Mouse (Mus musculus): ENCODE measurements at regions not wholly inside any gene's neighbourhood (a gene's known extent, or its start where the extent isn't known, plus 50 kb on each side); places are given as distances from the start of the nearest gene placed in this dataset.

GRCm38 (mm10) chr19:20123546-20124195 lies 267.1 kb downstream of the Anxa1 start:
- Histone ChIP-seq H3K9me3 (ENCODE audit: low read length) (no peaks in the 10 kb centered on the region), H3K4me3 (replicated peaks; ENCODE audit: low read length) (no peak overlapping the region), H3K4me1 (replicated peaks; ENCODE audit: low read depth, low read length) (no peaks in the 10 kb centered on the region), H3K27me3 (ENCODE audit: insufficient read depth, low read length) (no peaks in the 10 kb centered on the region), H3K36me3 (ENCODE audit: insufficient read depth, low read length) (no peaks in the 10 kb centered on the region)
- TF ChIP-seq CTCF (conservative IDR thresholded peaks at IDR 0.05; ENCODE audit: low read length) (no peak), POU5F1 (IDR thresholded peaks at IDR 0.05; ENCODE audit: borderline replicate concordance, low read length) (no peak), NANOG (IDR thresholded peaks at IDR 0.05; ENCODE audit: borderline replicate concordance, low read length) (no peak)

- H3K9me3 ChIP-seq (ENCODE audit: low read length) = no peaks in the 10 kb centered on the region
- TF ChIP-seq CTCF (conservative IDR thresholded peaks at IDR 0.05; ENCODE audit: low read length) (no peak), POU5F1 (IDR thresholded peaks at IDR 0.05; ENCODE audit: borderline replicate concordance, low read length) (no peak), NANOG (IDR thresholded peaks at IDR 0.05; ENCODE audit: borderline replicate concordance, low read length) (no peak)
- no peaks in the 10 kb centered on the region for H3K36me3 ChIP-seq (ENCODE audit: insufficient read depth, low read length)
- H3K4me3 ChIP-seq (replicated peaks; ENCODE audit: low read length) = no peak overlapping the region
- no peaks in the 10 kb centered on the region for H3K4me1 ChIP-seq (replicated peaks; ENCODE audit: low read depth, low read length)
- no peaks in the 10 kb centered on the region for H3K27me3 ChIP-seq (ENCODE audit: insufficient read depth, low read length)
Measured at GRCm38 (mm10) chr19:20122475-20122874, 268.3 kb downstream of the Anxa1 start.

GRCm38 (mm10) chr19:20114237-20114636 lies 276.5 kb downstream of the Anxa1 start:
- Histone ChIP-seq H3K4me1 (replicated peaks; ENCODE audit: low read depth, low read length) (no peaks in the 10 kb centered on the region), H3K27me3 (ENCODE audit: insufficient read depth, low read length) (no peaks in the 10 kb centered on the region)

More at GRCm38 (mm10) chr19:20114237-20114636, 276.5 kb downstream of the Anxa1 start:
- Histone ChIP-seq H3K36me3 (ENCODE audit: insufficient read depth, low read length) (no peaks in the 10 kb centered on the region), H3K4me3 (replicated peaks; ENCODE audit: low read length) (no peak overlapping the region), H3K9me3 (ENCODE audit: low read length) (no peaks in the 10 kb centered on the region)
- TF ChIP-seq NANOG (IDR thresholded peaks at IDR 0.05; ENCODE audit: borderline replicate concordance, low read length) (no peak), POU5F1 (IDR thresholded peaks at IDR 0.05; ENCODE audit: borderline replicate concordance, low read length) (no peak), CTCF (conservative IDR thresholded peaks at IDR 0.05; ENCODE audit: low read length) (no peak)
